Mouse (Mus musculus): Measurements from ENCODE around the gene Akap7. TPM values are rescaled to one million over a fixed set of nuclear protein-coding genes. Genes with fewer than 3 reads are reported as not detected.

Gene Akap7
- polyA plus RNA-seq, 1 experiment = 9.0 TPM

DNA sequence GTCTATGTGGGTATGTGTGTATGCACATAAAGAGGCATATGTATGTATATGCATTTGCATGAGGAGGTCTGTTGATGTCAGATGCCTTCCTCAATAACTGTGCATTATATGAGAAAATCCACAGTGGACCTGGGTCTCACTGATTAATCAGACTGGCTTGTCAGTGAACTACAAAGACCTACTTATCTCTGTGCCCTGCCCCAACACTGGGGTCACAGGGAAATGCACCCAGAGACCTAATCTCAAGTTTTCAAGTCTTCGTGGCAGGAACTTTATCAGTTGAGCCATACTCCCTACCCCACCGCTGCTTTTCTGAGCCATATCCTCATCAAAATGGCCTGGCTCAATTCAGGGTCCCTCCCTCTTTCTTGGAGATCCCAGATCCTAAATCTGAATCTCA lies 146.0 kb downstream of the Akap7 start:
- no peaks in the 10 kb centered on the region for H3K79me2 ChIP-seq (ENCODE audit: control insufficient read depth, insufficient read depth)
- no peaks in the 10 kb centered on the region for H3K36me3 ChIP-seq (ENCODE audit: control insufficient read depth, insufficient read depth)
- H3K27me3 ChIP-seq (ENCODE audit: control insufficient read depth, insufficient read depth, insufficient read length) = no peaks in the 10 kb centered on the region
- no peak overlapping the region for H3K4me2 ChIP-seq (ENCODE audit: low read depth)
- no peak overlapping the region for H3ac ChIP-seq (ENCODE audit: control insufficient read depth, insufficient read length)
- no peak overlapping the region for H3K4me3 ChIP-seq
- TF ChIP-seq TCF3 (IDR thresholded peaks at IDR 0.05; ENCODE audit: insufficient read length, low read depth) = no peak
- no peak for TF ChIP-seq CEBPB (IDR thresholded peaks at IDR 0.05; ENCODE audit: insufficient read depth, poor library complexity, severe bottlenecking)
- TF ChIP-seq MAX (IDR thresholded peaks at IDR 0.05; ENCODE audit: low read depth) = no peak
- no peak for TF ChIP-seq MYOD1 (IDR thresholded peaks at IDR 0.05; ENCODE audit: control insufficient read depth in 1 of 3, insufficient read length in 2 of 3, low read depth in 2 of 3)
- TF ChIP-seq POLR2A (IDR thresholded peaks at IDR 0.05; ENCODE audit: insufficient read length, low read depth) = no peak
- no peak for TF ChIP-seq USF1 (IDR thresholded peaks at IDR 0.05; ENCODE audit: low read depth)
- no peak for TF ChIP-seq REST (IDR thresholded peaks at IDR 0.05; ENCODE audit: insufficient read depth, insufficient read length)

DNA sequence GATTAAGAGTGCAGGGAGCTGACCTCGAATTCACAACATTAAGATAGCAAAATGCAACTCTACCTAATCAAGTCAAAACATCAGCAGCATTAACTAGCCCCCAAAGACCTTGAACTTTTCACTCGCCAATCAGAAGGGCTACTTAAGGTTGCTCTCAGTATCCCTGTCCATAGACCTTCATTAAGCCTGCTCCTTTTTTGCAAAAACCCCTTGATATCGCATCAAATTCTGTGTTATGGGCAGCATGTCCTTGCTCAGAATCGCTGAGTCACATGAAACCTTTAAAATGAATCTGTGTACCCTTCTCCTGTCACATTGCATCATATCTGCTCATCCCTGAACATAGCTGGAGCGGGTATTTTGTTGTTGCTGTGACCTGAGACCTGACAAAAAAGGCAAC lies 149.0 kb downstream of the Akap7 start:
- Histone ChIP-seq H3K4me3 (no peak overlapping the region), H3K4me2 (ENCODE audit: low read depth) (no peak overlapping the region), H3ac (ENCODE audit: control insufficient read depth, insufficient read length) (no peak overlapping the region), H3K27me3 (ENCODE audit: control insufficient read depth, insufficient read depth, insufficient read length) (no peaks in the 10 kb centered on the region), H3K79me2 (ENCODE audit: control insufficient read depth, insufficient read depth) (no peaks in the 10 kb centered on the region), H3K36me3 (ENCODE audit: control insufficient read depth, insufficient read depth) (no peaks in the 10 kb centered on the region)
- TF ChIP-seq MYOD1 (IDR thresholded peaks at IDR 0.05; ENCODE audit: control insufficient read depth in 1 of 3, insufficient read length in 2 of 3, low read depth in 2 of 3) (no peak), MAX (IDR thresholded peaks at IDR 0.05; ENCODE audit: low read depth) (no peak), E2F4 (IDR thresholded peaks at IDR 0.05; ENCODE audit: insufficient read depth) (no peak), TCF12 (IDR thresholded peaks at IDR 0.05; ENCODE audit: insufficient read depth, poor library complexity, severe bottlenecking) (no peak), MYOG (IDR thresholded peaks at IDR 0.05; ENCODE audit: control insufficient read depth in 1 of 3, insufficient read depth in 1 of 3, insufficient read length in 2 of 3, low read depth in 2 of 3) (no peak), USF1 (IDR thresholded peaks at IDR 0.05; ENCODE audit: low read depth) (no peak), CEBPB (IDR thresholded peaks at IDR 0.05; ENCODE audit: insufficient read depth, poor library complexity, severe bottlenecking) (no peak)

DNA sequence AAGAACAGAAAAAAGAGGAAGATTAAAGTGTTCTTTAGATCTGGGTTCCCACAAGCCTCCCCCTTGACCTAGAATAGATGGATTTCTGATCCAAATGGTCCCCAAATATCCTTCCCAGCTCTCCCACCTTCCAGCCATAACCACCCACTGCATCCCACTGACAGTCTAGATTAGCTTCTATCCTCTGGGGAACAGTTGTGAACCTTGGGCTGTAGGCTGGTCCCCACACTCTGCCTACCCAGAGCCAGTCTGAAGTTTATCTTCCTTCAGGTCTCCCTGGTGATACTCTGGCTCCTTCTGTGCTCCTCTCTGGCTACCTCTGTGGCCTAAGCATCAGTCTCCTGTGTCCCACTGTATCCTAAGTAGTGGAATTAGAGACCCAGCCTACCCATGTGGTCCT lies 150.3 kb downstream of the Akap7 start:
- no peaks in the 10 kb centered on the region for H3K27me3 ChIP-seq (ENCODE audit: control insufficient read depth, insufficient read depth, insufficient read length)
- no peak overlapping the region for H3ac ChIP-seq (ENCODE audit: control insufficient read depth, insufficient read length)
- no peaks in the 10 kb centered on the region for H3K36me3 ChIP-seq (ENCODE audit: control insufficient read depth, insufficient read depth)
- no peak overlapping the region for H3K4me3 ChIP-seq
- H3K4me2 ChIP-seq (ENCODE audit: low read depth) = no peak overlapping the region
- H3K79me2 ChIP-seq (ENCODE audit: control insufficient read depth, insufficient read depth) = no peaks in the 10 kb centered on the region
- TF ChIP-seq TCF12 (IDR thresholded peaks at IDR 0.05; ENCODE audit: insufficient read depth, poor library complexity, severe bottlenecking) = no peak
- TF ChIP-seq SRF (IDR thresholded peaks at IDR 0.05; ENCODE audit: control insufficient read depth, insufficient read length, low read depth) = no peak
- no peak for TF ChIP-seq MYOG (IDR thresholded peaks at IDR 0.05; ENCODE audit: control insufficient read depth in 1 of 3, insufficient read depth in 1 of 3, insufficient read length in 2 of 3, low read depth in 2 of 3)
- TF ChIP-seq MYOD1 (IDR thresholded peaks at IDR 0.05; ENCODE audit: control insufficient read depth in 1 of 3, insufficient read length in 2 of 3, low read depth in 2 of 3) = no peak
- TF ChIP-seq CEBPB (IDR thresholded peaks at IDR 0.05; ENCODE audit: insufficient read depth, poor library complexity, severe bottlenecking) = no peak

DNA sequence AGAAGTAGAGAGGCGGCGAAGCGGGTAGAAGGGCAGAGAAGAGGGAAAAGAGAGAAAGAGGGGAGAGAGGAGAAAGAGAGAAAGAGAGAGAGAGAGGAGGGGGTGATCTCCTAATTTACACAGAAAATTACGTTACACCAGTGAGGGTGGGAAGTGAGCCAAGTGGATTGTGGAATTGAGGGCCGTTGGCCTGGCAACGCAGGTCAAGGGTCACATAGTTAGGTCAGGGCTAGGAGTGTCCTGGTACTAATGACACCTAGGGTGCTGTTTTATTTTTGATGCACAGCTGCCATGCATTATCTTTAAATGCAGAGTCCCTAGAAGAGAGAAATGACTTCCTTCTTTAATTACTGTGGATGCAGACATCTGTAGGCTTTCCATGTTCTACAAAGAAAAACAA lies 153.4 kb downstream of the Akap7 start:
- H3K4me2 ChIP-seq (ENCODE audit: low read depth) = no peak overlapping the region
- H3K27me3 ChIP-seq (ENCODE audit: control insufficient read depth, insufficient read depth, insufficient read length) = no peaks in the 10 kb centered on the region
- H3K79me2 ChIP-seq (ENCODE audit: control insufficient read depth, insufficient read depth) = no peaks in the 10 kb centered on the region
- H3ac ChIP-seq (ENCODE audit: control insufficient read depth, insufficient read length) = no peak overlapping the region
- H3K4me3 ChIP-seq = no peak overlapping the region
- H3K36me3 ChIP-seq (ENCODE audit: control insufficient read depth, insufficient read depth) = no peaks in the 10 kb centered on the region
- no peak for TF ChIP-seq POLR2A (IDR thresholded peaks at IDR 0.05; ENCODE audit: insufficient read length, low read depth)
- no peak for TF ChIP-seq MAX (IDR thresholded peaks at IDR 0.05; ENCODE audit: low read depth)
- no peak for TF ChIP-seq MYOD1 (IDR thresholded peaks at IDR 0.05; ENCODE audit: control insufficient read depth in 1 of 3, insufficient read length in 2 of 3, low read depth in 2 of 3)
- TF ChIP-seq REST (IDR thresholded peaks at IDR 0.05; ENCODE audit: insufficient read depth, insufficient read length) = no peak
- TF ChIP-seq USF1 (IDR thresholded peaks at IDR 0.05; ENCODE audit: low read depth) = no peak

DNA sequence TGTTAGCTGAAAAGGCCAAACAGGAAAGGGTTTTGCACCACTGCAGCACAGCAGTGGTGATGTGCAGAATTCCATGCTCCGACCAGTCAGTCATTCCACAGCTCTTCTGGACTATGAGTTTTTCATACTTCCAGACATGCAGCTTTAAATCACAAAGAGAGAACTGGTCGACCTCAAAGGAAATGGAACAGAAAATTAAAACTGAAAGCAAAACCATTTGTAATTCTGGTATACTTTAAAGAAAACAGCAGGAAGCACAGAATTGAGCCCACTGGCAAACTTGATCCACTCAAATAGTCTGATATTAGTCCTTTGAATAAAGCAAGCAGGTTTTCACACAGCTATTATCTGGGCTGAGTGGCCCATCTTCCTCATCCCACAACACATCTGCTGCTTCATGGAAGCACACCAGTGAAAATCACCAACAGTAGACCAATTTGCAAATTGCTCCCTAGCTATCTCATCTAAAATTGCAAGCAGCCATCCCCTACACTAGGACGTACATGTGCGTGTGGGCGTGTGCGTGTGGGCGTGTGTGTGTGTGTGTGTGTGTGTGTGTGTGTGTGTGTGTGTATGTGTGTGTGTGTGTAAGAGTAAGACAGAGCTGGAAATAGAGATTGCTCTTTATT lies 156.4 kb downstream of the Akap7 start:
- no peaks in the 10 kb centered on the region for H3K27me3 ChIP-seq (ENCODE audit: control insufficient read depth, insufficient read depth, insufficient read length)
- H3K36me3 ChIP-seq (ENCODE audit: control insufficient read depth, insufficient read depth) = no peaks in the 10 kb centered on the region
- H3K79me2 ChIP-seq (ENCODE audit: control insufficient read depth, insufficient read depth) = no peaks in the 10 kb centered on the region
- no peak overlapping the region for H3K4me3 ChIP-seq
- TF ChIP-seq TCF3 (IDR thresholded peaks at IDR 0.05; ENCODE audit: insufficient read length, low read depth) (no peak), REST (IDR thresholded peaks at IDR 0.05; ENCODE audit: insufficient read depth, insufficient read length) (no peak), TCF12 (IDR thresholded peaks at IDR 0.05; ENCODE audit: insufficient read depth, poor library complexity, severe bottlenecking) (no peak), E2F4 (IDR thresholded peaks at IDR 0.05; ENCODE audit: insufficient read depth) (no peak), MAX (IDR thresholded peaks at IDR 0.05; ENCODE audit: low read depth) (no peak), MYOG (IDR thresholded peaks at IDR 0.05; ENCODE audit: control insufficient read depth in 1 of 3, insufficient read depth in 1 of 3, insufficient read length in 2 of 3, low read depth in 2 of 3) (no peak), POLR2A (IDR thresholded peaks at IDR 0.05; ENCODE audit: insufficient read length, low read depth) (no peak), MYOD1 (IDR thresholded peaks at IDR 0.05; ENCODE audit: control insufficient read depth in 1 of 3, insufficient read length in 2 of 3, low read depth in 2 of 3) (no peak), USF1 (IDR thresholded peaks at IDR 0.05; ENCODE audit: low read depth) (no peak)
- no peak overlapping the region for H3ac ChIP-seq (ENCODE audit: control insufficient read depth, insufficient read length)
- no peak overlapping the region for H3K4me2 ChIP-seq (ENCODE audit: low read depth)
